Mouse (Mus musculus): ENCODE results near the gene Gmds. TPM values are rescaled to one million over a fixed set of nuclear protein-coding genes. Genes with fewer than 3 reads are reported as not detected.

Gmds gene
- total RNA-seq, 2 experiments from 2014 or later = 11.3 to 12.1 TPM

- TF ChIP-seq CTCF (IDR thresholded peaks at IDR 0.05) = no peak
- Histone ChIP-seq H3K4me3 (no peak overlapping the region), H3K27ac (no peak overlapping the region)
- intact Hi-C loops (cut with DNase I) = loop anchor here (1.0 to 10.0 kb wide), 2 partner anchors 90 to 177 kb away; no protein-coding TSS in a partner anchor
- DNase-seq (ENCODE audit: extremely low spot score in 1 of 2, low spot score in 2 of 2) = no peak
Observed at GRCm38 (mm10) chr13:32317354-32317753, 21.2 kb downstream of the Gmds start.

GRCm38 (mm10) chr13:32312663-32313062 lies 25.9 kb downstream of the Gmds start:
- DNase-seq (ENCODE audit: extremely low spot score in 1 of 2, low spot score in 2 of 2) = peak; percentile 22 to 28
- Histone ChIP-seq H3K4me3 (no peak overlapping the region), H3K27ac (no peak overlapping the region)
- intact Hi-C loops (cut with DNase I) = loop anchor here (1.0 to 10.0 kb wide), 3 partner anchors 99 to 368 kb away; no protein-coding TSS in a partner anchor
- peak; percentile 83 for TF ChIP-seq CTCF (IDR thresholded peaks at IDR 0.05)

- TF ChIP-seq CTCF (IDR thresholded peaks at IDR 0.05) = no peak
- intact Hi-C loops (cut with DNase I) = loop anchor here (10.0 kb wide), 1 partner anchor 183 kb away; no protein-coding TSS in a partner anchor
- no peak for DNase-seq (ENCODE audit: extremely low spot score in 1 of 2, low spot score in 2 of 2)
- H3K27ac ChIP-seq = no peak overlapping the region
- H3K4me3 ChIP-seq = no peak overlapping the region
Observed at GRCm38 (mm10) chr13:32311476-32311875, 27.1 kb downstream of the Gmds start.

GRCm38 (mm10) chr13:32298456-32298855 lies 40.1 kb downstream of the Gmds start:
- no peak for DNase-seq (ENCODE audit: extremely low spot score in 1 of 2, low spot score in 2 of 2)
- no peak for TF ChIP-seq CTCF (IDR thresholded peaks at IDR 0.05)
- no peak overlapping the region for H3K27ac ChIP-seq
- H3K4me3 ChIP-seq = no peak overlapping the region
- intact Hi-C loops (cut with DNase I) = no loop called here

GRCm38 (mm10) chr13:32297398-32297797 lies 41.1 kb downstream of the Gmds start:
- intact Hi-C loops (cut with DNase I) = loop anchor here (1.0 to 2.0 kb wide), 2 partner anchors 497 to 505 kb away; no protein-coding TSS in a partner anchor
- Histone ChIP-seq H3K4me3 (no peak overlapping the region), H3K27ac (no peak overlapping the region)
- peak; percentile 25 to 52 for DNase-seq (ENCODE audit: extremely low spot score in 1 of 2, low spot score in 2 of 2)
- TF ChIP-seq CTCF (IDR thresholded peaks at IDR 0.05) = peak; percentile 67

GRCm38 (mm10) chr13:32294416-32295195 lies 43.9 kb downstream of the Gmds start:
- H3K27ac ChIP-seq = no peak overlapping the region
- intact Hi-C loops (cut with DNase I) = no loop called here
- TF ChIP-seq CTCF (IDR thresholded peaks at IDR 0.05) = no peak
- no peak overlapping the region for H3K4me3 ChIP-seq
- no peak for DNase-seq (ENCODE audit: extremely low spot score in 1 of 2, low spot score in 2 of 2)

- no peak for DNase-seq (ENCODE audit: extremely low spot score in 1 of 2, low spot score in 2 of 2)
- H3K27ac ChIP-seq = no peak overlapping the region
- no peak; the same call in 1 of the 2 replicates for TF ChIP-seq CTCF (IDR thresholded peaks at IDR 0.05)
- H3K4me3 ChIP-seq = no peak overlapping the region
- intact Hi-C loops (cut with DNase I) = no loop called here
Observed at GRCm38 (mm10) chr13:32272937-32273496, 65.5 kb downstream of the Gmds start.

GRCm38 (mm10) chr13:32269757-32270156 lies 68.8 kb downstream of the Gmds start:
- no peak for TF ChIP-seq CTCF (IDR thresholded peaks at IDR 0.05)
- intact Hi-C loops (cut with DNase I) = no loop called here
- no peak for DNase-seq (ENCODE audit: extremely low spot score in 1 of 2, low spot score in 2 of 2)
- no peak overlapping the region for H3K27ac ChIP-seq
- H3K4me3 ChIP-seq = no peak overlapping the region

GRCm38 (mm10) chr13:32269261-32269660 lies 69.3 kb downstream of the Gmds start:
- no peak overlapping the region for H3K27ac ChIP-seq
- no peak for TF ChIP-seq CTCF (IDR thresholded peaks at IDR 0.05)
- no peak for DNase-seq (ENCODE audit: extremely low spot score in 1 of 2, low spot score in 2 of 2)
- intact Hi-C loops (cut with DNase I) = no loop called here
- no peak overlapping the region for H3K4me3 ChIP-seq

- no peak for TF ChIP-seq CTCF (IDR thresholded peaks at IDR 0.05)
- Histone ChIP-seq H3K4me3 (no peak overlapping the region), H3K27ac (no peak overlapping the region)
- intact Hi-C loops (cut with DNase I) = no loop called here
- DNase-seq (ENCODE audit: extremely low spot score in 1 of 2, low spot score in 2 of 2) = no peak
Observed at GRCm38 (mm10) chr13:32268284-32268683, 70.3 kb downstream of the Gmds start.

GRCm38 (mm10) chr13:32267184-32267775 lies 71.3 kb downstream of the Gmds start:
- no peak for TF ChIP-seq CTCF (IDR thresholded peaks at IDR 0.05)
- DNase-seq (ENCODE audit: extremely low spot score in 1 of 2, low spot score in 2 of 2) = no peak
- Histone ChIP-seq H3K4me3 (no peak overlapping the region), H3K27ac (no peak overlapping the region)
- intact Hi-C loops (cut with DNase I) = no loop called here

- DNase-seq (ENCODE audit: extremely low spot score in 1 of 2, low spot score in 2 of 2) = no peak
- intact Hi-C loops (cut with DNase I) = no loop called here
- no peak for TF ChIP-seq CTCF (IDR thresholded peaks at IDR 0.05)
- no peak overlapping the region for H3K4me3 ChIP-seq
- H3K27ac ChIP-seq = no peak overlapping the region
Observed at GRCm38 (mm10) chr13:32266721-32267120, 71.8 kb downstream of the Gmds start.
